Mouse (Mus musculus) hindbrain, embryonic 14.5 days (tissue): ENCODE results near the gene Fuz. TPM values are rescaled to one million over a fixed set of nuclear protein-coding genes. Genes with fewer than 3 reads are reported as not detected.

Experiments
- ATAC-seq: fragments of 200-750 bp; cut with Nextera tagmentation; 2 replicates; pipeline ENCODE4 v1.8.0; 2017; ENCODE audit warnings: moderate number of reproducible peaks, mild to moderate bottlenecking, moderate TSS enrichment, moderate library complexity; ENCODE audit not compliant: low FRiP score
- DNase-seq: peaks from one replicate; pipeline ENCODE4 v3.0.0-alpha.2; 2015; ENCODE audit warnings: low spot score
- H3K27ac ChIP-seq: fragments of 300-500 bp; sonication (generic); 2 replicates; pipeline ENCODE4 v1.5.1; 2014; ENCODE audit warnings: mild to moderate bottlenecking, moderate library complexity
- H3K27me3 ChIP-seq: fragments of 300-500 bp; sonication (generic); 2 replicates; pipeline ENCODE4 v1.6.1; 2014; ENCODE audit warnings: mild to moderate bottlenecking, low read length, mixed read lengths; ENCODE audit not compliant: control insufficient read depth, insufficient read depth
- H3K36me3 ChIP-seq: fragments of 300-500 bp; sonication (generic); replicated peaks from 2 replicates; pipeline ENCODE4 v1.6.1; 2014; ENCODE audit not compliant: control insufficient read depth, insufficient read depth
- H3K4me1 ChIP-seq: fragments of 300-500 bp; sonication (generic); replicated peaks from 2 replicates; pipeline ENCODE4 v1.6.1; 2014; ENCODE audit warnings: antibody characterized with exemption, low read length, mixed read lengths; ENCODE audit not compliant: control insufficient read depth, insufficient read depth
- H3K4me2 ChIP-seq: fragments of 300-500 bp; sonication (generic); replicated peaks from 2 replicates; pipeline ENCODE4 v1.6.1; 2014; ENCODE audit warnings: mild to moderate bottlenecking, moderate library complexity
- H3K4me3 ChIP-seq: fragments of 300-500 bp; sonication (generic); replicated peaks from 2 replicates; pipeline ENCODE4 v1.5.1; 2014; ENCODE audit warnings: mild to moderate bottlenecking, low read length
- H3K9ac ChIP-seq: fragments of 300-500 bp; sonication (generic); 2 replicates; pipeline ENCODE4 v1.6.1; 2014
- H3K9me3 ChIP-seq: fragments of 300-500 bp; sonication (generic); 2 replicates; pipeline ENCODE4 v1.6.1; 2016; ENCODE audit warnings: low read length; ENCODE audit not compliant: control insufficient read depth
- WGBS: fragments of 180-500 bp; shearing (Covaris S2); extraction: QIAGEN DNeasy Blood & Tissue Kit; methylation state at CpG from one replicate; pipeline ENCODE4 v1.1.7; 2014; 5-methylcytosine and 5-hydroxymethylcytosine counted together
- microRNA counts: library from miRNA; unstranded; fragments of <30 nt; microRNA quantifications from one replicate; lab custom pipeline; 2016
- microRNA-seq: library from miRNA; unstranded; fragments of <30 nt; microRNA quantifications from one replicate; pipeline ENCODE4, GENCODE M21; 2016
- polyA plus RNA-seq: library from polyadenylated mRNA; unstranded; fragments of >200 nt; fragmentation: Nextera tagmentation; extraction: Ambion mirVana; gene quantifications from 2 replicates; pipeline ENCODE4 v1.2.1, GENCODE M21; 2014

Fuz gene
- polyA plus RNA-seq, 1 experiment from 2014 or later, result 15.9 TPM

- ATAC-seq (no peak), DNase-seq (no peak)
- H3K27ac ChIP-seq, result no peak overlapping the region
- no peaks in the 10 kb centered on the region for H3K36me3 ChIP-seq
- H3K4me2 ChIP-seq, result no peak overlapping the region
- H3K4me1 ChIP-seq, result no peaks in the 10 kb centered on the region
- no peaks in the 10 kb centered on the region for H3K27me3 ChIP-seq
- 88% methylated on average over 4 of the region's 4 CpGs for WGBS
- no peak overlapping the region for H3K9ac ChIP-seq
- H3K9me3 ChIP-seq, result no peaks in the 10 kb centered on the region
- no peak overlapping the region for H3K4me3 ChIP-seq
Observed at GRCm38 (mm10) chr7:44938680-44939079, 42.8 kb downstream of the Fuz start.

- Histone ChIP-seq H3K27ac (no peak within 1 kb of the TSS), H3K4me1 (no peaks in the 10 kb centered on the region), H3K4me2 (no peak within 1 kb of the TSS), H3K4me3 (no peak within 1 kb of the TSS), H3K9ac (no peak within 1 kb of the TSS), H3K9me3 (no peaks in the 10 kb centered on the region), H3K36me3 (no peaks in the 10 kb centered on the region), H3K27me3 (no peaks in the 10 kb centered on the region)
- WGBS, result 75% methylated on average over 7 of the region's 7 CpGs
- ATAC-seq (no peak), DNase-seq (no peak)
Observed at GRCm38 (mm10) chr7:44942904-44943303, 47.0 kb downstream of the Fuz start, which contains the start of gene Tsks. Gene Tsks, plus strand, starts transcription at chr7:44943204.

- Histone ChIP-seq H3K9me3 (no peaks in the 10 kb centered on the region), H3K27me3 (peaks cover 29% of the 10 kb centered on the region), H3K4me1 (peaks cover 8% of the 10 kb centered on the region; the same call in 1 of the 2 replicates), H3K4me3 (no peak overlapping the region), H3K4me2 (no peak overlapping the region), H3K9ac (no peak overlapping the region), H3K27ac (no peak overlapping the region), H3K36me3 (no peaks in the 10 kb centered on the region)
- ATAC-seq (no peak), DNase-seq (no peak)
- WGBS, result 82% methylated on average over 6 of the region's 6 CpGs
Observed at GRCm38 (mm10) chr7:44949922-44950321, 54.0 kb downstream of the Fuz start.

- 1% methylated on average over 10 of the region's 10 CpGs for WGBS
- Histone ChIP-seq H3K4me2 (peak overlapping the region; percentile 71), H3K4me1 (peaks cover 8% of the 10 kb centered on the region; the same call in 1 of the 2 replicates), H3K27ac (no peak overlapping the region), H3K4me3 (peak overlapping the region; percentile 37), H3K27me3 (peaks cover 29% of the 10 kb centered on the region), H3K9ac (peak overlapping the region; percentile 59; the same call in 1 of the 2 replicates), H3K9me3 (no peaks in the 10 kb centered on the region), H3K36me3 (no peaks in the 10 kb centered on the region)
- DNase-seq (peak; percentile 37), ATAC-seq (no peak; the same call in 1 of the 2 replicates)
Observed at GRCm38 (mm10) chr7:44951960-44952359, 56.1 kb downstream of the Fuz start.

MicroRNAs encoded within 50 kb of the gene (microRNA counts, 519-probe panel; counts per million panel counts)
- microRNA mmu-miR-707 (lab: Ali Mortazavi, UCI), result not detected

Small RNA genes within 50 kb of the gene (microRNA-seq; reads per million reads assigned to microRNA genes)
- gene Mir707, result not detected

Other genes starting within 250 kb of the Fuz start
- 4.2 and 5.0 TPM in 2 replicates for gene Myh14, start 225.2 kb upstream of the Fuz start, polyA plus RNA-seq
- gene Izumo2, start 187.3 kb upstream of the Fuz start, polyA plus RNA-seq, result not detected in 2 replicates
- gene Vrk3, start 147.7 kb upstream of the Fuz start, polyA plus RNA-seq, result 24.5 and 28.8 TPM in 2 replicates
- gene Zfp473, start 145.0 kb upstream of the Fuz start, polyA plus RNA-seq, result 1.4 and 1.5 TPM in 2 replicates
- gene Nup62, start 80.0 kb upstream of the Fuz start, polyA plus RNA-seq, result 25.4 and 30.0 TPM in 2 replicates
- gene Il4i1, start 79.7 kb upstream of the Fuz start, polyA plus RNA-seq, result 1.3 TPM in 2 replicates
- 2.2 and 2.5 TPM in 2 replicates for gene Atf5, start 79.4 kb upstream of the Fuz start, polyA plus RNA-seq
- 57.6 and 59.1 TPM in 2 replicates for gene Akt1s1, start 47.1 kb upstream of the Fuz start, polyA plus RNA-seq
- gene Tbc1d17, start 47.0 kb upstream of the Fuz start, polyA plus RNA-seq, result 98.5 and 104 TPM in 2 replicates
- 23.4 and 26.5 TPM in 2 replicates for gene Pnkp, start 38.9 kb upstream of the Fuz start, polyA plus RNA-seq
- gene Ptov1, start 26.3 kb upstream of the Fuz start, polyA plus RNA-seq, result 430 and 454 TPM in 2 replicates
- gene Med25, start 3.4 kb upstream of the Fuz start, polyA plus RNA-seq, result 87.5 and 90.6 TPM in 2 replicates
- gene Ap2a1, start 33.4 kb downstream of the Fuz start, polyA plus RNA-seq, result 123 and 135 TPM in 2 replicates
- gene Tsks, start 47.1 kb downstream of the Fuz start, polyA plus RNA-seq, result 0.14 and 0.33 TPM in 2 replicates
- gene Cpt1c, start 78.8 kb downstream of the Fuz start, polyA plus RNA-seq, result 53.3 and 53.8 TPM in 2 replicates
- gene Prmt1, start 90.5 kb downstream of the Fuz start, polyA plus RNA-seq, result 194 and 210 TPM in 2 replicates
- gene Irf3, start 101.6 kb downstream of the Fuz start, polyA plus RNA-seq, result 52.1 and 56.9 TPM in 2 replicates
- gene Bcl2l12, start 102.6 kb downstream of the Fuz start, polyA plus RNA-seq, result 9.2 and 12.6 TPM in 2 replicates
- 59.7 and 61.9 TPM in 2 replicates for gene Scaf1, start 120.3 kb downstream of the Fuz start, polyA plus RNA-seq
- 14.2 and 15.2 TPM in 2 replicates for gene Rras, start 121.9 kb downstream of the Fuz start, polyA plus RNA-seq
- 16.5 and 16.8 TPM in 2 replicates for gene Prr12, start 156.8 kb downstream of the Fuz start, polyA plus RNA-seq
- gene Nosip, start 166.3 kb downstream of the Fuz start, polyA plus RNA-seq, result 57.9 and 62.1 TPM in 2 replicates
- 12.8 and 13.9 TPM in 2 replicates for gene Prrg2, start 166.6 kb downstream of the Fuz start, polyA plus RNA-seq
- 77.7 and 93.3 TPM in 2 replicates for gene Rcn3, start 196.1 kb downstream of the Fuz start, polyA plus RNA-seq
- gene Fcgrt, start 207.8 kb downstream of the Fuz start, polyA plus RNA-seq, result 37.7 and 40.5 TPM in 2 replicates
- gene Rps11, start 228.4 kb downstream of the Fuz start, polyA plus RNA-seq, result 767 and 952 TPM in 2 replicates
- gene Rpl13a, start 232.7 kb downstream of the Fuz start, polyA plus RNA-seq, result 725 and 835 TPM in 2 replicates
- 0.22 TPM in 1 of 2 replicates, not detected in the other for gene Gm45713, start 240.2 kb downstream of the Fuz start, polyA plus RNA-seq
- 1.7 and 1.8 TPM in 2 replicates for gene Flt3l, start 240.4 kb downstream of the Fuz start, polyA plus RNA-seq